Mouse (Mus musculus) testis, postnatal 14 days (tissue): ENCODE data around the gene Scarb1.

Source experiments
- DNase-seq: peaks from one replicate; pipeline ENCODE4 v3.0.0; 2021; ENCODE audit warnings: low spot score

Scarb1 gene

GRCm38 (mm10) chr5:125240124-125240781, 100.6 kb downstream of the Scarb1 start:
- peak; percentile 56 for DNase-seq

GRCm38 (mm10) chr5:125235874-125236273, 105.0 kb downstream of the Scarb1 start:
- no peak for DNase-seq

GRCm38 (mm10) chr5:125235398-125235797, 105.5 kb downstream of the Scarb1 start:
- no peak for DNase-seq

- DNase-seq = no peak
Observed at GRCm38 (mm10) chr5:125234399-125234798, 106.5 kb downstream of the Scarb1 start.

- DNase-seq = no peak
Observed at GRCm38 (mm10) chr5:125233478-125233877, 107.4 kb downstream of the Scarb1 start.

- no peak for DNase-seq
Observed at GRCm38 (mm10) chr5:125232443-125232979, 108.4 kb downstream of the Scarb1 start.

- DNase-seq = no peak
Observed at GRCm38 (mm10) chr5:125230463-125230862, 110.4 kb downstream of the Scarb1 start.

GRCm38 (mm10) chr5:125229097-125229496, 111.8 kb downstream of the Scarb1 start:
- DNase-seq = no peak

- no peak for DNase-seq
Observed at GRCm38 (mm10) chr5:125227699-125228098, 113.2 kb downstream of the Scarb1 start.
